Mouse (Mus musculus): ENCODE data around the gene Exosc8.

Gene Exosc8

DNA sequence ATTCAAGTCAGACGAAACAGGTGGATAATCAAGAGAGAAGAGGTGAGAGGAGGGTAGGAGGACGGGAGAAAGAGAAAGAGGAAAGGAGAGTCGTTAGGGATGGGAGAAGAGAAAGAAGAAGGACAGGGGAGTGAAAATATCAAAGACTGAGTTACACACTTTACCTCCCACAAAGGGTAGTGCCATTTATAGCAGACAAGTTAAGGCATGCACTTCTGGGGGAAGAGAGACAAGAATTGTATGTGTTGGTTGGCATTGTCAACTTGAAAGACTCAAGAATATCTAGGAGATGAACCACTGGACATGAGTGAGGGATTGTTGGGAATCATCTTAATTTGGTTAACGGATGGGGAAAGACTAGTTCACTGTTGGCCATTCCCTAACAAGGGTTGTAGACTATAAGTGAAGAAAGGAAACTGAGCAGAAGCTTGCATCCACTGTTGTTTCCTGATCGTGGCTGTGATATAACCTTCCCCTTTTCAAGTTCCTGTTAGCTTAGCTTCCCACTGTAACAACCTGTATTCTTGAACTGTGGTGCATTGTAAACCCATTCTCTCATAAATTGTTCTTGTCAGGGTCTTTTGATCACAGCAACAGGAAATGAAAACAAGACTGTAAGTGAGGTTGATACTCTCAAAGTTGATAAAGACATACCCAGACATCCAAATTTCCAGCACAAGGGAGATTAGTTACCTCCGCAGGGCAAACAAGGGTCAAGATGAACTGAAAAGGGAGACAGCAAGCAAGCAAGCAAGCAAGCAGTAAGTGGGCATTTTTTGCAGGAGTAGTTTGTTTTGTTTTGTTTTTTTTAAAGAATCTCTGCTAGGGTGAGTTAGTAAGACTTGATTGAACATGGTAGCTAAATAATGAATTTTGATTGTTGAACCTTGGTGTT is 53.6 kb downstream of the Exosc8 start:
- no peak for DNase-seq (ENCODE audit: low read depth, low spot score)
